Mouse (Mus musculus) heart, embryonic 11.5 days (tissue): ENCODE measurements at regions not wholly inside any gene's neighbourhood (a gene's known extent, or its start where the extent isn't known, plus 50 kb on each side); places are given as distances from the start of the nearest gene placed in this dataset.

Experiments
- ATAC-seq: fragments of 200-750 bp; cut with Nextera tagmentation; replicated peaks from 2 replicates; pipeline ENCODE4 v1.8.0; 2017; ENCODE audit warnings: moderate library complexity; ENCODE audit not compliant: insufficient number of reproducible peaks, low FRiP score, low TSS enrichment
- H3K27ac ChIP-seq: fragments of 300-500 bp; sonication (generic); 2 replicates; pipeline ENCODE4 v1.5.1; 2014; ENCODE audit warnings: mild to moderate bottlenecking, low read depth, low read length
- H3K27me3 ChIP-seq: fragments of 300-500 bp; sonication (generic); 2 replicates; pipeline ENCODE4 v1.6.1; 2014; ENCODE audit warnings: mild to moderate bottlenecking, low read length, mixed read lengths; ENCODE audit not compliant: control insufficient read depth, insufficient read depth
- H3K36me3 ChIP-seq: fragments of 300-500 bp; sonication (generic); 2 replicates; pipeline ENCODE4 v1.6.1; 2014; ENCODE audit warnings: mild to moderate bottlenecking, low read length, moderate library complexity, mixed read lengths; ENCODE audit not compliant: control insufficient read depth, insufficient read depth
- H3K4me1 ChIP-seq: fragments of 300-500 bp; sonication (generic); 2 replicates; pipeline ENCODE4 v1.6.1; 2014; ENCODE audit warnings: low read length; ENCODE audit not compliant: control insufficient read depth, insufficient read depth
- H3K4me2 ChIP-seq: fragments of 300-500 bp; sonication (generic); 2 replicates; pipeline ENCODE4 v1.6.1; 2014; ENCODE audit warnings: mild to moderate bottlenecking, moderate library complexity
- H3K4me3 ChIP-seq: fragments of 300-500 bp; sonication (generic); 2 replicates; pipeline ENCODE4 v1.5.1; 2014; ENCODE audit warnings: low read depth, low read length
- H3K9ac ChIP-seq: fragments of 300-500 bp; sonication (generic); 2 replicates; pipeline ENCODE4 v1.6.1; 2014; ENCODE audit warnings: mild to moderate bottlenecking, low read depth, low read length, moderate library complexity
- H3K9me3 ChIP-seq: fragments of 300-500 bp; sonication (generic); replicated peaks from 2 replicates; pipeline ENCODE4 v1.6.1; 2016; ENCODE audit warnings: low read length; ENCODE audit not compliant: control insufficient read depth
- WGBS: fragments of 180-500 bp; shearing (Covaris S2); extraction: QIAGEN DNeasy Blood & Tissue Kit; methylation state at CpG from one replicate; pipeline ENCODE4 v1.1.7; 2014; ENCODE audit not compliant: insufficient replicate concordance; 5-methylcytosine and 5-hydroxymethylcytosine counted together

- H3K27me3 ChIP-seq: no peaks in the 10 kb centered on the region
- H3K9me3 ChIP-seq: no peaks in the 10 kb centered on the region
- H3K4me1 ChIP-seq: no peaks in the 10 kb centered on the region
- H3K36me3 ChIP-seq: no peaks in the 10 kb centered on the region
- H3K4me3 ChIP-seq: no peak overlapping the region
- no peak overlapping the region for H3K4me2 ChIP-seq
- ATAC-seq: no peak
- H3K27ac ChIP-seq: no peak overlapping the region
- 0% methylated on average over 1 of the region's 1 CpGs for WGBS
- no peak overlapping the region for H3K9ac ChIP-seq
Measured at GRCm38 (mm10) chr12:65325347-65325746, 100.0 kb downstream of the Wdr20rt start.

GRCm38 (mm10) chr12:65328532-65328931, 103.2 kb downstream of the Wdr20rt start:
- no peak overlapping the region for H3K27ac ChIP-seq
- no peak overlapping the region for H3K9ac ChIP-seq
- H3K36me3 ChIP-seq: no peaks in the 10 kb centered on the region
- no peaks in the 10 kb centered on the region for H3K27me3 ChIP-seq
- no peaks in the 10 kb centered on the region for H3K9me3 ChIP-seq
- no peaks in the 10 kb centered on the region for H3K4me1 ChIP-seq
- ATAC-seq: no peak
- no peak overlapping the region for H3K4me3 ChIP-seq
- WGBS: 79% methylated on average over 5 of the region's 5 CpGs
- H3K4me2 ChIP-seq: no peak overlapping the region

- Histone ChIP-seq H3K4me2 (no peak overlapping the region), H3K27ac (no peak overlapping the region), H3K9me3 (no peaks in the 10 kb centered on the region), H3K27me3 (no peaks in the 10 kb centered on the region), H3K36me3 (no peaks in the 10 kb centered on the region), H3K4me1 (no peaks in the 10 kb centered on the region), H3K4me3 (no peak overlapping the region), H3K9ac (no peak overlapping the region)
- no peak for ATAC-seq
Measured at GRCm38 (mm10) chr12:65329678-65330077, 104.4 kb downstream of the Wdr20rt start.

GRCm38 (mm10) chr12:65340009-65340408, 114.7 kb downstream of the Wdr20rt start:
- no peak overlapping the region for H3K4me3 ChIP-seq
- no peak overlapping the region for H3K4me2 ChIP-seq
- ATAC-seq: no peak
- no peaks in the 10 kb centered on the region for H3K9me3 ChIP-seq
- H3K27me3 ChIP-seq: no peaks in the 10 kb centered on the region
- WGBS: 45% methylated on average over 2 of the region's 2 CpGs
- H3K36me3 ChIP-seq: no peaks in the 10 kb centered on the region
- H3K4me1 ChIP-seq: no peaks in the 10 kb centered on the region
- no peak overlapping the region for H3K27ac ChIP-seq
- H3K9ac ChIP-seq: no peak overlapping the region

GRCm38 (mm10) chr12:65347251-65347650, 121.9 kb downstream of the Wdr20rt start:
- WGBS: 65% methylated on average over 1 of the region's 1 CpGs
- Histone ChIP-seq H3K36me3 (no peaks in the 10 kb centered on the region), H3K9me3 (no peaks in the 10 kb centered on the region), H3K27me3 (no peaks in the 10 kb centered on the region), H3K4me2 (no peak overlapping the region), H3K9ac (no peak overlapping the region), H3K4me3 (no peak overlapping the region), H3K4me1 (no peaks in the 10 kb centered on the region), H3K27ac (no peak overlapping the region)
- no peak for ATAC-seq

GRCm38 (mm10) chr12:65349535-65349934, 124.2 kb downstream of the Wdr20rt start:
- WGBS: 73% methylated on average over 4 of the region's 4 CpGs

GRCm38 (mm10) chr12:65364179-65364578, 138.9 kb downstream of the Wdr20rt start:
- Histone ChIP-seq H3K4me1 (no peaks in the 10 kb centered on the region), H3K27ac (no peak overlapping the region), H3K27me3 (no peaks in the 10 kb centered on the region), H3K9ac (no peak overlapping the region), H3K4me3 (no peak overlapping the region), H3K9me3 (no peaks in the 10 kb centered on the region), H3K36me3 (no peaks in the 10 kb centered on the region), H3K4me2 (no peak overlapping the region)
- 62% methylated on average over 4 of the region's 4 CpGs for WGBS
- ATAC-seq: no peak

More at GRCm38 (mm10) chr12:65349535-65349934, 124.2 kb downstream of the Wdr20rt start:
- Histone ChIP-seq H3K4me1 (no peaks in the 10 kb centered on the region), H3K27ac (no peak overlapping the region), H3K4me2 (no peak overlapping the region), H3K27me3 (no peaks in the 10 kb centered on the region), H3K36me3 (no peaks in the 10 kb centered on the region), H3K9me3 (no peaks in the 10 kb centered on the region), H3K9ac (no peak overlapping the region), H3K4me3 (no peak overlapping the region)
- no peak for ATAC-seq

GRCm38 (mm10) chr12:65367334-65367733, 142.0 kb downstream of the Wdr20rt start:
- Histone ChIP-seq H3K27ac (no peak overlapping the region), H3K4me2 (no peak overlapping the region), H3K27me3 (no peaks in the 10 kb centered on the region), H3K36me3 (no peaks in the 10 kb centered on the region), H3K9ac (no peak overlapping the region), H3K9me3 (no peaks in the 10 kb centered on the region), H3K4me1 (no peaks in the 10 kb centered on the region), H3K4me3 (no peak overlapping the region)
- 50% methylated on average over 4 of the region's 4 CpGs for WGBS
- ATAC-seq: no peak

- H3K9ac ChIP-seq: no peak overlapping the region
- ATAC-seq: no peak
- no peak overlapping the region for H3K4me2 ChIP-seq
- no peaks in the 10 kb centered on the region for H3K4me1 ChIP-seq
- no peak overlapping the region for H3K27ac ChIP-seq
- H3K36me3 ChIP-seq: no peaks in the 10 kb centered on the region
- 52% methylated on average over 1 of the region's 1 CpGs for WGBS
- H3K9me3 ChIP-seq: no peaks in the 10 kb centered on the region
- no peaks in the 10 kb centered on the region for H3K27me3 ChIP-seq
- no peak overlapping the region for H3K4me3 ChIP-seq
Measured at GRCm38 (mm10) chr12:65367866-65368419, 142.6 kb downstream of the Wdr20rt start.
